Mouse (Mus musculus) midbrain, embryonic 10.5 days (tissue): ENCODE data around the gene Oca2. TPM values are rescaled to one million over a fixed set of nuclear protein-coding genes. Genes with fewer than 3 reads are reported as not detected.

ENCODE experiments used
- DNase-seq: peaks from one replicate; pipeline ENCODE4 v3.0.0-alpha.2; 2017; ENCODE audit warnings: low spot score
- H3K27ac ChIP-seq: fragments of 300-500 bp; sonication (generic); replicated peaks from 2 replicates; pipeline ENCODE4 v1.5.1; 2016; ENCODE audit warnings: mild to moderate bottlenecking
- H3K27me3 ChIP-seq: fragments of 300-500 bp; sonication (generic); 2 replicates; pipeline ENCODE4 v1.6.1; 2016; ENCODE audit warnings: low read depth, mild to moderate bottlenecking; ENCODE audit not compliant: poor library complexity, severe bottlenecking
- H3K36me3 ChIP-seq: fragments of 300-500 bp; sonication (generic); 2 replicates; pipeline ENCODE4 v1.6.1; 2016; ENCODE audit warnings: mild to moderate bottlenecking, moderate library complexity
- H3K4me1 ChIP-seq: fragments of 300-500 bp; sonication (generic); 2 replicates; pipeline ENCODE4 v1.6.1; 2016
- H3K4me3 ChIP-seq: fragments of 300-500 bp; sonication (generic); 2 replicates; pipeline ENCODE4 v1.5.1; 2016; ENCODE audit warnings: mild to moderate bottlenecking, moderate library complexity
- H3K9me3 ChIP-seq: fragments of 300-500 bp; sonication (generic); replicated peaks from 2 replicates; pipeline ENCODE4 v1.6.1; 2016; ENCODE audit warnings: mild to moderate bottlenecking
- WGBS: fragments of 180-500 bp; shearing (Covaris S2); methylation state at CpG from one replicate; pipeline ENCODE4 v1.1.7; 2016; 5-methylcytosine and 5-hydroxymethylcytosine counted together
- polyA plus RNA-seq: library from polyadenylated mRNA; unstranded; fragments of >200 nt; fragmentation: Nextera tagmentation; extraction: Ambion mirVana; gene quantifications from 2 replicates; pipeline ENCODE4 v1.2.1, GENCODE M21; 2016

Gene Oca2
- polyA plus RNA-seq, 1 experiment from 2014 or later: 0.73 TPM

- 31% methylated on average over 5 of the region's 5 CpGs for WGBS
- no peak for DNase-seq
- Histone ChIP-seq H3K27me3 (no peaks in the 10 kb centered on the region), H3K27ac (no peak overlapping the region), H3K4me1 (0 out of 2 replicates have a peak, but pooled peaks cover 4% of the 10 kb centered on the region), H3K4me3 (no peak overlapping the region), H3K9me3 (no peaks in the 10 kb centered on the region), H3K36me3 (no peaks in the 10 kb centered on the region)
These were observed 179.8 kb downstream of the Oca2 start for GRCm38 (mm10) chr7:56419253-56419844.

GRCm38 (mm10) chr7:56421946-56422345 lies 182.4 kb downstream of the Oca2 start:
- Histone ChIP-seq H3K36me3 (no peaks in the 10 kb centered on the region), H3K4me1 (0 out of 2 replicates have a peak, but pooled peaks cover 4% of the 10 kb centered on the region), H3K27ac (no peak overlapping the region), H3K4me3 (no peak overlapping the region), H3K27me3 (no peaks in the 10 kb centered on the region), H3K9me3 (no peaks in the 10 kb centered on the region)
- WGBS: 77% methylated on average over 2 of the region's 2 CpGs
- DNase-seq: no peak

- no peaks in the 10 kb centered on the region for H3K9me3 ChIP-seq
- no peaks in the 10 kb centered on the region for H3K36me3 ChIP-seq
- H3K4me3 ChIP-seq: no peak overlapping the region
- no peaks in the 10 kb centered on the region for H3K27me3 ChIP-seq
- DNase-seq: no peak
- H3K27ac ChIP-seq: no peak overlapping the region
- H3K4me1 ChIP-seq: 0 out of 2 replicates have a peak, but pooled peaks cover 2% of the 10 kb centered on the region
- 86% methylated on average over 2 of the region's 2 CpGs for WGBS
These were observed 184.0 kb downstream of the Oca2 start for GRCm38 (mm10) chr7:56423548-56423947.

GRCm38 (mm10) chr7:56460814-56461520 lies 221.4 kb downstream of the Oca2 start:
- Histone ChIP-seq H3K9me3 (no peaks in the 10 kb centered on the region), H3K4me1 (no peaks in the 10 kb centered on the region), H3K27me3 (no peaks in the 10 kb centered on the region), H3K27ac (no peak overlapping the region), H3K36me3 (no peaks in the 10 kb centered on the region), H3K4me3 (no peak overlapping the region)
- no peak for DNase-seq
- 79% methylated on average over 4 of the region's 4 CpGs for WGBS

- no peaks in the 10 kb centered on the region for H3K4me1 ChIP-seq
- 82% methylated on average over 2 of the region's 2 CpGs for WGBS
- DNase-seq: no peak
- no peaks in the 10 kb centered on the region for H3K36me3 ChIP-seq
- H3K27ac ChIP-seq: no peak overlapping the region
- no peaks in the 10 kb centered on the region for H3K9me3 ChIP-seq
- no peak overlapping the region for H3K4me3 ChIP-seq
- H3K27me3 ChIP-seq: no peaks in the 10 kb centered on the region
These were observed 258.7 kb downstream of the Oca2 start for GRCm38 (mm10) chr7:56498242-56498641.

- Histone ChIP-seq H3K4me1 (no peaks in the 10 kb centered on the region), H3K9me3 (no peaks in the 10 kb centered on the region), H3K27me3 (no peaks in the 10 kb centered on the region), H3K4me3 (no peak overlapping the region), H3K36me3 (no peaks in the 10 kb centered on the region), H3K27ac (no peak overlapping the region)
- WGBS: 94% methylated on average over 2 of the region's 2 CpGs
- no peak for DNase-seq
These were observed 259.8 kb downstream of the Oca2 start for GRCm38 (mm10) chr7:56499319-56499718.

- H3K27ac ChIP-seq: no peak overlapping the region
- H3K27me3 ChIP-seq: no peaks in the 10 kb centered on the region
- no peak for DNase-seq
- H3K9me3 ChIP-seq: no peaks in the 10 kb centered on the region
- no peaks in the 10 kb centered on the region for H3K4me1 ChIP-seq
- H3K36me3 ChIP-seq: no peaks in the 10 kb centered on the region
- 78% methylated on average over 1 of the region's 1 CpGs for WGBS
- H3K4me3 ChIP-seq: no peak overlapping the region
These were observed 260.2 kb downstream of the Oca2 start for GRCm38 (mm10) chr7:56499767-56500166.

- Histone ChIP-seq H3K27me3 (no peaks in the 10 kb centered on the region), H3K9me3 (no peaks in the 10 kb centered on the region), H3K4me3 (no peak overlapping the region), H3K36me3 (no peaks in the 10 kb centered on the region), H3K27ac (no peak overlapping the region), H3K4me1 (no peaks in the 10 kb centered on the region)
- WGBS: 95% methylated on average over 1 of the region's 1 CpGs
- no peak for DNase-seq
These were observed 260.9 kb downstream of the Oca2 start for GRCm38 (mm10) chr7:56500438-56500837.

- Histone ChIP-seq H3K36me3 (no peaks in the 10 kb centered on the region), H3K27me3 (no peaks in the 10 kb centered on the region), H3K4me1 (peaks cover 16% of the 10 kb centered on the region), H3K4me3 (no peak overlapping the region), H3K9me3 (no peaks in the 10 kb centered on the region), H3K27ac (no peak overlapping the region)
- no peak for DNase-seq
- 11% methylated on average over 1 of the region's 1 CpGs for WGBS
These were observed 279.0 kb downstream of the Oca2 start for GRCm38 (mm10) chr7:56518581-56518980.

GRCm38 (mm10) chr7:56519741-56520140 lies 280.2 kb downstream of the Oca2 start:
- WGBS: 20% methylated on average over 5 of the region's 5 CpGs
- no peak overlapping the region for H3K4me3 ChIP-seq
- H3K9me3 ChIP-seq: no peaks in the 10 kb centered on the region
- H3K4me1 ChIP-seq: peaks cover 16% of the 10 kb centered on the region
- no peaks in the 10 kb centered on the region for H3K36me3 ChIP-seq
- no peaks in the 10 kb centered on the region for H3K27me3 ChIP-seq
- no peak overlapping the region for H3K27ac ChIP-seq
- DNase-seq: peak; percentile 16

GRCm38 (mm10) chr7:56534856-56535255 lies 295.3 kb downstream of the Oca2 start:
- WGBS: 75% methylated on average over 2 of the region's 2 CpGs
- no peak overlapping the region for H3K27ac ChIP-seq
- no peak for DNase-seq
- H3K4me3 ChIP-seq: no peak overlapping the region
- H3K36me3 ChIP-seq: no peaks in the 10 kb centered on the region
- no peaks in the 10 kb centered on the region for H3K9me3 ChIP-seq
- H3K4me1 ChIP-seq: no peaks in the 10 kb centered on the region
- no peaks in the 10 kb centered on the region for H3K27me3 ChIP-seq

GRCm38 (mm10) chr7:56549226-56549625 lies 309.7 kb downstream of the Oca2 start:
- Histone ChIP-seq H3K4me1 (0 out of 2 replicates have a peak, but pooled peaks cover 5% of the 10 kb centered on the region), H3K27me3 (no peaks in the 10 kb centered on the region), H3K36me3 (no peaks in the 10 kb centered on the region), H3K4me3 (no peak overlapping the region), H3K27ac (no peak overlapping the region), H3K9me3 (no peaks in the 10 kb centered on the region)
- 79% methylated on average over 4 of the region's 4 CpGs for WGBS
- no peak for DNase-seq

GRCm38 (mm10) chr7:56551804-56552203 lies 312.2 kb downstream of the Oca2 start:
- Histone ChIP-seq H3K36me3 (no peaks in the 10 kb centered on the region), H3K4me3 (no peak overlapping the region), H3K4me1 (0 out of 2 replicates have a peak, but pooled peaks cover 5% of the 10 kb centered on the region), H3K27me3 (no peaks in the 10 kb centered on the region), H3K27ac (no peak overlapping the region), H3K9me3 (no peaks in the 10 kb centered on the region)
- no peak for DNase-seq
- 13% methylated on average over 1 of the region's 1 CpGs for WGBS
